Mouse (Mus musculus): ENCODE measurements around the gene Apip.

The Apip gene

DNA sequence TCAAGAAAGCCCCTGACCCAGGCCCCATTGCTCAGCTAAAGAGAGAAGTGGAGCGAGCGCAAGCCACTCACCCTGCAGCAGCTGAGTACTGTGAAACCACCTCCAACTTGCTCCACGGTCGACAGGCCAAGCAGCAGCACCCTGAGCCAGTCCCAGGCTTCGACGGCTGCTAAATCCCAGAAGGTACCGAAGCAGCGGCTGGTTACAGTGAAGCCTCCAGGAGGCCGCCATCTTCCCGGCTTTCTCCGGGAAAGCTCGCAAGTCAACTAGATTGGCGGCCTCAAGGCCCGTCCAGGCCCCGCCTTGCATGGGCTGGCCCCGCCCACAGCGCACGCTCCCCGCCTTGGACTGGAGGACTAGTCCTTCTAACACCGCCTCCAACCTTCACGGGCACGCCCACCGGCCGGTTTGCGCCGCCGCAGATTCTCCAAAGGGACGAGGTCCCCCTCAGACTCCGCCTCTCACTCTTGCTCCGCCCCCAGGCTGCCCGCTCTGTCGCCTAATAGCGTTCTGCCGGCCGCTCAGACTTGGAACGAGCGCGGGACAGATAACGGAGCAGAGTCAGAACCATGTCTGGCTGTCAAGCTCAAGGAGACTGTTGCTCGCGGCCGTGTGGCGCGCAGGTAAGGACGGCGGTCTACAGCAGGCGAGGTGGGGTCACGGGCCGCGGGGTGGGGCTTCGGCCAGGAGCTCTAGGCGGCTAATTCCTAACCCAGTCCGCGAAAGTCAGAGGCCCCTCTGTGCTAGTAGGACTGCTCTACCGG is at the start of gene Apip, which contains the start of gene Pdhx:
Gene Apip (plus strand): TSS at position 457 of the 764 bp plus-strand sequence.
Gene Pdhx (minus strand): TSS at position 295 of the 764 bp plus-strand sequence.
- peak; percentile 99 for DNase-seq (ENCODE audit: low read depth, low spot score)

- DNase-seq (ENCODE audit: low read depth, low spot score), result no peak
Measured at GRCm38 (mm10) chr2:103037831-103038230, 35.6 kb upstream of the Apip start.

- DNase-seq (ENCODE audit: low read depth, low spot score), result no peak
Measured at GRCm38 (mm10) chr2:103040896-103041295, 32.6 kb upstream of the Apip start.

DNA sequence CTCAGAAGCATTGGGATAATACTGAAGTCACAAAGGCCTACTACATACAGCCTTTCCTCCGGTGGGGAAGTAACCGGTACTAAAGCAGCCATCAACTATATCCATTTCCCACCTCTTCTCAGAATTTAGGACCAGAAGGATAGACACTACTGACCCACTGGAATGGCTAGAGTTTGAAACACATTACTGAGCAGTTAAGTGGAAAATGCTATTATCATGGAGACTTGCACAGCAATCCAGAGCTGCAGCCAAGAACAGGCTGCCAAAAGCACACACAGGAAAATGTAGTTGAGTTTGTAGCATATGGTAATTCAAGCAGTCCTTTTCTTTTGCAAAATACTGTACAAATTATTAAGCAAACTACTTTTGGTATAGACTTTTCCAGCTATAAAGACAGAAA is 28.2 kb upstream of the Apip start:
- no peak for DNase-seq (ENCODE audit: low read depth, low spot score)

DNA sequence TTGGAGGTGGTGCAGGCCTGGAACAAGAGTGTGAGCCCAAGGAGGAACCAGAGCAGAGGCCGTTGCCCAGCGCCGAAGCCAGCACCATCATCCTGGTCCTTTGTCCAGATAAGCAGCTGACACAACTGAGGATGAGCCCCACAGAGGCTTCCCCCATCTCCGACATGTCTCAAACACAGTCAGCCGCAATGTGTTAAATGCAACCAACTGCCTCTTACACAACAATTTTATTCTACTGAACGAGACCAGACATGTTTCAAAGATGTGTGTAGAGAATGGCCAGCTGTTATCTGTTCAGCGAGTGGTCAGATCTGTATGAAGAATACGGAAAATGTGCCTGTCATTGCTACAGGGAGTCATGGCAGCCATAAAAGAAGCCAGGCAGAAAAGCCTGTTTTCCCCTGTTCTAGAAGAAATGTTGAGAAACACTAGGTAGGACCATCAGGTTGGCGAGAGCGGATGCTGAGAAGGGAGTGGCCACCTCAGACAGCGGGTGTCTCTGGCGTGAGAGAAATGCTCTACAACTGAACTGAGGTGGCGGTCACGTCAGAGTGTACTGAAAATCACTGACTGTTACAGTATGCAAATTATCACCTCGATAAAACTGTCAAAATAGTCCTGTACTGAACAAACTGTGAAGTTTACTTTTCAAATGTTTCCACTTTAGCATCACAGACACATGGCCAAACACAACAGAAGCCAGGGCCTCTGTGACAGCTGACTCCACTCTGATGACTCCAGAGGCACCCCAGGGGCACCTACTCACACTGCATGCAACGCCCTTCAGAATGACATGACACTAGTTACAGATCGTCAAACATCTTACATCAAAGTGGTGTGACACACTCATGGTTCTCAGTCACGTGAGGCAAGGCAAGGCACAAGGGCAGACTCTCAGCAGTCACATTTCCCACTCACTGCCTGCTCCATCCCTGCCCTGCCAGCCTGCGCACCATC is 21.3 kb upstream of the Apip start:
- no peak for DNase-seq (ENCODE audit: low read depth, low spot score)

DNA sequence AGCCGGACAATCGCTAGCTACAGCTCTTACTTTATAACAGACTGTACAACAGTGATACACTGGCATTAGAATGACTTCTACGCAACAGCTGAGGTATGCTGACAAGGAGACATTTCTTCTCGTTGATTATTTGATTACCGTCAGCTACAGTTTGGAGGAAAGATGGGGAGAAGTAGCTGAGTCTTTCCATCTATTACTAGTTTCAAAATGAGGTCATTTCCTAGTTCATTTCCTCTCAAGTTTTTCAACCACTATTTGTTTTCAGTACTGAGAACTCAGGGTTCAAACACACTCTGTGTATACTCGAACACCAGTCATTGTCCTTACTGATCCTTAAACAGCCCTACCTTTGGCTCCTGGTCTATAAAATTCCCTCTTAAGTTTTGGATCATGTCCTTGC is 17.7 kb upstream of the Apip start:
- no peak for DNase-seq (ENCODE audit: low read depth, low spot score)

DNA sequence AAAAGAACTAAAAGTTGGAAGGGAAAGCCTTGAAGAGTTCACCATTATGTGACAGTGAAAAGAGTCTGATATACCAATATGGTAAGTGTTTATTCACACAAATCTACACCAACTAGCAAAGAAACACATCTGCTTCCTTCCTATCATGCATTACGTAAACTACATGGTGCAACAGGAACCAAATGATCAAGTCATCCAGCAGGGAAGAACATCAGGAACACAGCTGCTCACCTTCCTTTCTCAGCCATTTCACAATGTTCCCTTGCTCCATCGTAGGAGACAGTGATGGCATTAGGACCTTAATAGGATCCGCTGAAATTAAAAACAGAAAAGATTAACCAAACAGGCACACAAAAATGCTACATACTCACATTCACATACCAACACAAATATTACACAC is 15.2 kb upstream of the Apip start:
- no peak for DNase-seq (ENCODE audit: low read depth, low spot score)

DNA sequence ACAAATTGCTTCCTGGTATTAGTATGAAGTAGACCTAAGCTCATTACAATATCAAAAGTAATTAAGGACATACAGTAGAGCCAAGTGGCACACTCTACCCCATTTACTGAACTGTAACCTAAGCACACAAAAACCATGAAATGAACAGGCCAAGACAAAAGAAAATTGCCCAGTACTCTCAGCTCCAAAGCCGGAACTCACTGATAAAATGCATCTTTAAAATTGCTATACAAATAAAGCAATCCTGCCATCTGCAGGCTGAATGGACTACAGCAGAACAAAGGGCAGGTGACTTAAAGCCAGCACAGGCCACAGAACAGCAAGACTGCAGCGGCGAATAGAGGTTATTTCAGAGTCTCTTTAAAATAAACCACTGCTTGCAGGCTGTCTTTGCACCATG is 10.6 kb upstream of the Apip start:
- DNase-seq (ENCODE audit: low read depth, low spot score), result peak; percentile 79

DNA sequence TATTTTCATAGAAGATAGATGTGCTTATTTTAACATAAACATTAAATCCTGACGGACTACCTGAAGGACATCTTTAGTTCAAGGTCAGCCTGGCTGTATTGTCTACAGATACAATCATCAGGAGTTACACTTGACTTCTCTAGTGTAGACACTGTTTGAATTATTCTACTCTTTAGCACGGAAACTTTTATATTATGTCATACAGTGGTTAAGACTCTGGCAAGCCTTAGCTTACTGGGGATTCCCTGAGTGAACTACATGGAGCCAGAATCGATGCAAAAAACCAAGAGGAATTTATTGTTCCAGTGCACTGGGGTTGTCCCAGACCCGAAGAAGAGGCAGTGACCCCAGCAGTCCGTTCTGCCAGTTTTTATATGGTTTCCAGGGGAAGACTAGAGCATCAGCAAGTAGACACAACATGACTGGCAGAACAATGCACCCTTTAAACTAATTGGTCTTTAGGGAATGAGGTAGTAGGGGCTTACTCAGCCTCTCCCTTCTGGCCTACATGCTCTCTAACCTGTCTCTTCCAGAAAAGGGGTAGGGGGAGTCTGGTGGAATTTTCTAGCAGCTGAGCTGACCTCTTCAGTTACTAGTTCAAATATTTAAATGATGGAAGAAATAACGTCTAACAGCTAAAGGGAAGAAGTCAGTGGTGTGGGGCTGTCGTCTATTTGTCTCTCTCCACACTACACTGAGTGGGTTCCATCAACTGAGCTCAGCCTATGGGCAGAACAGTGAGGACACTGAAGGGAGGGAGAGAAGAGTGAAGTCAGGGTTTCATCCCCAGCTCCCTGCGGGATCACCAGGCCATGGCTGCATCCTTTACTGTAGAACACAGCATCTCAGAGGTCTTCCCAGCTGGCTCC is 6.6 kb upstream of the Apip start:
- no peak for DNase-seq (ENCODE audit: low read depth, low spot score)

DNA sequence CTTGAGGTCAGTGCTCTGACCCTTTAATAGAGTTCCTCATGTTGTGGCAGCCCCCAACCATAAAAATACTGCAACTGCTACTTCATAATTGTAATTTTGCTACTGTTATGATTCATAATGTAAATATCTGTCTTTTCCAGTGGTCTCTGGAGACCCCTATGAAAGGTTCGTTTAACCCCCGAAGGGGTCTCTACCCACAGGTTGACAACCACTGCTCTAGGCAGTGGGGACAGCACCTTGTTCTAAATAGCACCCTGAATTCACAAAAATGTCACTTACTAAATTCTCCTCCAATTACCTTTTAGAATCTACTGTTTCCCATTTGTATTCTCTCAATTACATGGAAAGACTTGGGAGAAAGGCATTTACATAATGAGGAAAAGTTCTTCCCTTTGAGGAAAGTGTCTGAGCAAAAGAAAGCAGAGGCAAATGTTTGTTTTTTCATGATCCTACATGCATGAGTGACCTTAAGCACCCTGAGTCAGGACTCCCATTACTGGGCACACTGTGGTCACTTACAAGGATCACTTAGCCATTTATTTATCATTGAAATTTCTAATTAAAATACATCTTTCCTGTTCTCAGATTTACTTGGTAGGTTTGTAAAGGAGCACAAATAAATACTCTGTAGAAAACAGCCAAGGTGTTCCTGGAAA is 5.8 kb upstream of the Apip start:
- no peak for DNase-seq (ENCODE audit: low read depth, low spot score)

- DNase-seq (ENCODE audit: low read depth, low spot score), result no peak
Measured at GRCm38 (mm10) chr2:103068602-103069001, 4.9 kb upstream of the Apip start.

DNA sequence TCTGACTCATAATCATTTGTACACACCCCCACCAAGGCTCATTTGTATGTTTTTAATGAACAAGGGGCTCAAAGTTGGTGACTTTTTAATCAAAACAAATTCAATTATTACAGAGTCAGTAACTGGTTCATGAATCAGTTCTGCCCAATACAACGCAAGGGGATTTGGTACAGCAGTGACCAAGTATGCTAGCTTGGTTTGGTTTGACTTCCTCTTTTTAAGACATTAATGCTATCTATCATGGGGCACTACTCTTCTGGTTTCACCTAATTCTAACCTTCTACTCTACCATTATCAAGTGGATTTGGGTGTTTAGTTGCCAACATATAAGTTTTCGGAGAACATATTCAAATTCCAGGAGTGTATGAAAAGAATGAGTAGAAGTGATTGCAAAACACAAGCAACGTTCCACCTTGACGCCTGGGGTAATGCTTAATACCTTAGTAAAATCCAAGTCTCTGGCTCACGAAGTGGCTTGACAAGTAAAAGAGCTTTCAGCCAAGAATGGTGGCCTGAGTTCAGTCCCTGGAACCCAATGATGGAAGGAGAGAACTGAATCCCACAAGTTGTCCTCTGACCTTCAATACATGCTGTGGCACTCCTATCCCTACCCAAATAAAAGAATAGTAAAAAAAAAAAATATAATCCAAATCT is 3.6 kb upstream of the Apip start:
- DNase-seq (ENCODE audit: low read depth, low spot score), result no peak

GRCm38 (mm10) chr2:103070586-103070985 is 2.9 kb upstream of the Apip start:
- no peak for DNase-seq (ENCODE audit: low read depth, low spot score)

- no peak for DNase-seq (ENCODE audit: low read depth, low spot score)
Measured at GRCm38 (mm10) chr2:103081117-103081516, 7.6 kb downstream of the Apip start.

DNA sequence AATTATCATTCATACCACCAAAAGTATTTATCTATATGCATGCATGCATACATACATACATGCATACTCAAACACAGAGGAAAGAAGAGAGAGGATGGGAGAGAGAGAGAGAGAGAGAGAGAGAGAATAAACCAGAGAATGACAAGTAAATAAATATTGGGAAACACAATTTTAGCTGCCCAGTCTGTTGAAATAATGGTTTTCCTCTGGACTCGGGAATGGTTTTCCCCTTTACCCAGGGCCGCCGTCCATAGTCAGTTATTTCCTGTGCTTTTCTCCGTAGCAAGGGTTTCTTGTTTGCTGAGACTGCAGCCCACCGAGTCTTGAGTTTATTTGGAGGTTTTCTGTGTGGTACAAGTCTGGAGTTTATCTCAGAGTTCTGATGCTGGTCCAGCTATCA is 8.2 kb downstream of the Apip start:
- DNase-seq (ENCODE audit: low read depth, low spot score), result no peak

- no peak for DNase-seq (ENCODE audit: low read depth, low spot score)
Measured at GRCm38 (mm10) chr2:103082853-103083252, 9.4 kb downstream of the Apip start.

DNA sequence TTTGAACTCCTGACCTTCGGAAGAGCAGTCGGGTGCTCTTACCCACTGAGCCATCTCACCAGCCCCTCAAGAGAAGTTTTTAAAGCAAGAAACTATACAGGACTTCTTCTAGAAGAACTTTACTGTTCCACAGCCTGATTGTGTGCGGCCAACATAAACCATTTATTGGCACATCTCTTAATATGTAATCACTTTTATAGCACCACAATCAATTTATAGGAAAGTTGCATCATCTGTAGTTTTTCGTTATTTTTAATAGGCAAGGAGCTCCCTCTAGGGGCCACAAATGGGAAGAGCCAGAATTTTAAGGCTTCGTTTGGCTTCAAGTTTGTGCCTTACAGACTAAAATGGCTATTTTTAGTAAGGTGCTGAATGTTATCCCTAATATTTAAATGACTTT is 11.0 kb downstream of the Apip start:
- peak; percentile 68 for DNase-seq (ENCODE audit: low read depth, low spot score)

DNA sequence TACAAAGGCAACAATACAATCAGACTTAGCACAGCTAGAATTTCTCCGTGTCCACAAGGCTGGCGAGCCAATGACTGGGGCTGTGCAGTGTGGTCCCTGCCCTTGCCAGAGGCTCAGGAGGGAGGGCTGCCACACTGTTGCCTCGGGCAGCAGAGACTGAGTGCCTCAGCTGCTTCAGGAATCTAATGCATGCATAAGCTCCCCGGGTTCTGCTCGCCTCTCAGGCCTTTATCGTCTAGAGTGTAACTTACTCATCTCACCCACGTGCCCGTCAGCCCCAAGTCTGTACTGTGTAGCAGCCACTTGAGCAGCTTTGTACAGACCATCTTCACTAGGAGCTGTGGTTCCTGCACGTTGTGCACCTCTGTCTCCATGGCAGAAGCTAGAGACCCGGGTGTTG is 12.2 kb downstream of the Apip start:
- no peak for DNase-seq (ENCODE audit: low read depth, low spot score)

DNA sequence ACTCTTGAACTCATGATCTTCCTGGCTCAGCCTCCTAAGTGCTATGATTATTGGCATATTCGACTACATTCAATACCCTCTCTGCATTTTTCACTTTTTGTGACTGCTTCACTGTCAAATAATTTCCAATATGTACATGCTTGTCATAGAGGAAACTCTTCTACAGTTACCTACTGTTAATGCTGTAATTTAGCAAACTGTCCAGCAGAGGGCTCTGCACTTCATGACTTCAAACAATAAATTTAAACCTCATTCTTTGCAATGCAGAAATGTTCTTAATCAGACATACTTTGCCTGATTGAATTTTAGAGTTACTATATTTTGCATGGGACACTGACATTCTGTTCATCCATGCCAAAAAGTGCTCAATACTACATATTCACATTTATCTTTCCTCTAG is 13.0 kb downstream of the Apip start:
- DNase-seq (ENCODE audit: low read depth, low spot score), result peak; percentile 79

DNA sequence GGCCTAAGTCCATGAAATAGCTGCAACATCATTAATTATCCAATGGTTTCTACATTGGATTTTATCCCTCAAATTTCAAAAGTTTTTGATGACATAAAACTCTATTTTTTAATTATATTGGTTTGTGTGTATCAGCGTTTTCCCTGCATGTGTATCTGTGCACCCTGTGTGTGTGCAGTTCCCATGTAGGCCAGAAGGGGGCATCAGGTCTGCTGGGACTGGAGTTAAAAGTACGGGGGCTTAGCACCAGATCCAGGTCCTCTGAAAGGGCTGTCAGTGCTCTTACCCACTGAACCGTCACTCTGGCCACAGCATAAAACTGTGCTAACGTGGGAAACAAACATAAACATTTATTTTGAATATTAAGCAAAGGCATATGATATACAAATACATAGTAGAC is 14.6 kb downstream of the Apip start:
- DNase-seq (ENCODE audit: low read depth, low spot score), result peak; percentile 16

DNA sequence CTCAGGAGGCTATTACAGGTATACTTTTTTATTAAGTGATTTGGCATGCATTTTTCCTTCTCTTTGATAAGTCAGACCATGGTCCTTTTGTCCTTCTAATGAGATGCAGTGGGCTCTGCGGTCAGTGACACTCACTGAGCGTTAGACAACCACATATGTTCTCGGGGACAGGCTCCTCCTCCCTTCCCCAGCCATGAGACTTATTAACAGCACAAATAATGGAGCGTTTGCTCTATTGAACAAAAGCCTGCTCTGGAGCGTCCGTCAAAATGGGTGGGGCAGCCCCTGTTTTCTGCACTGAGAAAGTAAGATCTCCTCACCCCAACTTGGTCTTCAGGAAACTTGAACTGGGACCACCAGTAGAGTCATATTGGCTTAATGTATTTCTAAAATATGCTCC is 16.0 kb downstream of the Apip start:
- DNase-seq (ENCODE audit: low read depth, low spot score), result no peak
